Mouse (Mus musculus): ENCODE data around the gene Pdzd3. TPM values are rescaled to one million over a fixed set of nuclear protein-coding genes. Genes with fewer than 3 reads are reported as not detected.

The Pdzd3 gene
- polyA plus RNA-seq (2014; fragmentation: Illumina TruSeq; extraction: RNeasy Lipid Tissue Mini Kit (QIAGEN cat#74804); ENCODE audit: low read depth, low replicate concordance), result 1.5 TPM

DNA sequence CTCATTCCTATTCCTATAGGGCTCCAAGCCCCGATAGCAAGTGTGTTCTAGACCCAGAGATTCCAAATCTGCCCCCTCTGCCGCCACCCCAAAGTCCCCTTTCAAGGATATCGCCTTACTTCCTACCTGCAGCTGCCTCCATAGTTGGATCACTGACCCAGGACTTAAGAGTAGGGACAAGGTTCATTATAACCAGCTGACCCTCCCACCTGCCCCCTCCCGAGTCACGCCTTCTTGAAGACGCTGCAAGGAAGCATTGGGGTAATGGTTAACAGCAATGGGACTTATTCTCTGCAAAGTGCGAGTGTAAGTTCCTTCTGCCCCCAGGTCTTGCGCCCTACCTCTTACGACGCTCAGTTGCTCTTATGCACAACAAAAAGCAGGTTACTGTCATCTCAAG lies at the start of gene Pdzd3:
Gene Pdzd3, minus strand, starts transcription at position 158 of the 400 bp plus-strand sequence.

DNA sequence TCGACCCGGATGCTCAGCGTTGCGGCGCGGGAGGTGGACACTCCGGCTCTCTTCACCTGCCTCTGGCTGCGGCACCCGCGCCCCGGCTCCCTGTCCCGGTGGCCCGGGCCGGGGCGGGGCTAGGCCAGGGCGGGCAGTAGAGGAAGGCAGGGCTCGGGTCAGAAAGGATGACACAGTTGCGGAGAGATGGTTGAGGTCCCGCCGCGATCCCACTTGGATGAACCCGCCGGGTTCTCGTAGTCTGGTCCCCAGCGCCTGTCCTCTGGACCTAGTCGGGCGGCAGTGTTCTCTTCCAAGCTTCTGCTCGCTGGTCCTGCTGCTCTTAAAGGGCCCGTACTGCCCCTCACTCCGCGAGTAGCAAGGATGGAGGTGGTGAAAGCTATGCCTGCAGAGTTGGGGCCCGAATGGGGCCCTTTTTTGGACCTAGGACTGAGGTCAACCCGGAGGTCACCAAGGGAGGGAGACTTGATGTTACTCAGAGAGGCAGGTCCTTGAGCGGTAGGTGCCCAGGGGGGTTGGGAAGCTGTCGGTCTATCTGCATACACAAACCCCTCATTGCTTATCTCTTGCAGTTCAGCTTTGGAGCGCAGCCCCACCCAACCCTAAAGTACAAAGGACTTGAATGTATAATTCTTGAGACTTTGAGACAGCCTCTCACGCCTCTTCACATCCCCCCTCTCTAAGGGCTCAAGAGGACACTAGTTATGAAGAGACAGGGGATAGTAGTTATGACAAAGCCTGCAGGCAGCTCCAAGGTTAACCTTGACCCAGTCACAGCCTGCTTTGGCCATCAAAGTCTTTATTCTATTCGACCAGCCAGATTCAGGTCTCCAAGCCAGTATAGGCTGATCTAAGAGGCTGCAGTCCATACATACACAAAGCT lies 37.0 kb upstream of the Pdzd3 start, which contains the start of gene Abcg4:
Gene Abcg4, minus strand, starts transcription at position 540 of the 883 bp plus-strand sequence.

DNA sequence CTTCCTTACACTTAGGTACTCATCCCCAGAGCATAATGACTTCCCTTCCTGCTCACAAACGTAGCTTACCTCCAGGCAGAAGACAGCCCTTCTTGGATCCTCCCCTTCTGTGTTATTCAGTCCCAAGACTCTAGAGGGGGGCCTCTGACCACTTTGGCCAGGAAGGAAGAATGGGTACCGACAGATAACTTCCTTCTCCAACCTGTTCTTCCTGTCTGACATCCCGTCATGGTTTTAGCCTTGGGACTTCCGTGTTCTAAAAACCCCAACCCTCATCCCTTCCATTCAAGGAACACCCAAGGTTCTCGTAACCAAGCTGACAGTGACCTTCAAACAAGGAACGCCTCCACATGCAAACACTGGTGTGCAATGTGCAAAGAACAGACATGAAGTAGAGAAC lies 17.2 kb upstream of the Pdzd3 start, which contains the start of gene Nlrx1:
Gene Nlrx1, minus strand, starts transcription at position 168 of the 400 bp plus-strand sequence.

DNA sequence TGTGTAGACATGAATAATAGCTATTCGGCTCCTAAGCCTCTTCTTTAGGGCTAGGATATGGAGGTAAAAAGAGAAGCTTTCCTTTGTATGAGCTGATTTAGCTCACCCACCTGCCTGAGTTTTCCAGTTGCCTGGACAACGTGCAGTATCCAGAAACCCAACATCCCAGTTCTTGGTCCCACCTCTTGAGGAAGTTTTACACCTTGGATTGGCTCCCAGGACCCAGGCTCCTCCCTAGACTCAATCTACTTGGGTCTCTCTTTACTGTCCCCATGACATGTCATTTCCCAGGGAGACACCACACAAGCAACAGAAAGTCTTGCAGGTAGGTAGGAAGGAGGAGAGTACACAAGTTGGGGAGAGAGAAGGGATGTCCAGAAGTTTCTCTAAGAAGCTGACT lies 10.9 kb downstream of the Pdzd3 start, which contains the start of gene Ccdc153:
Gene Ccdc153, plus strand, starts transcription at position 278 of the 400 bp plus-strand sequence.

DNA sequence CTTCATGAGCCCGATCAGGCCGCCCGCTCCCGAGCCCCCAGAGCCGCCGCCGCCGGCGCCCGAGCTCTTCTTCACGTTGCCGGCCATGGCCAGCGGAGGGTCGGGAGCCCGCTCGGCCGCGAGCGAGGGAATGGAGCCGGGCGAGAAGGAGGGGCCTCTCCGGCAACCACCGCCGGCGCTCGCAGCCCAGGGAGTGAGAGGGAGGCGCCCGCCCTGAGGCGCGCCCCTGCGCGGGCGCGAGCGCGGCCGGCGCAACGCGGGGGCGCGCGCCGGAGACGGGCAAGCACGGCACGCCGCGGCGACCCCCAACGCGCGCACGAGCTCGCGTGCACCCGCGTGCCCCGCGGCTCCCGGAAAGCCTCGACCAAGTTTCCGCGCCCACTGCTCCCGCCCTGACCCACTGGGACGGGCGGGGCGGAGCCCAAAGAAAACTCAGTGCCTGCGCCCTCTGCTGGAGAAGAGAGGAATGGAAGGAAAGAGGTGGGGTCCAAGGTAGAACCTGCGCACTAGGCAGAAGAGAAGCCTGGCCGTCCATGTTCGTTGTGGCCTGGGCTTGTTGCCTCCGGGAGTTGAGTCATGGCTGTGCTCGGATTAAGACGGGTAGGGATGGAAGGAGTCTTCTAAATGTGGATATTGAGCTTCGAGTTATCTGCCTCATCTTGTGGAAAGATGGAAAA lies 17.3 kb downstream of the Pdzd3 start, which contains the start of gene Cbl:
Gene Cbl, minus strand, starts transcription at position 248 of the 677 bp plus-strand sequence.

Other genes starting within 250 kb of the Pdzd3 start
- 1.9 TPM for gene Thy1, start 208.1 kb downstream of the Pdzd3 start, polyA plus RNA-seq (2014; fragmentation: Illumina TruSeq; extraction: RNeasy Lipid Tissue Mini Kit (QIAGEN cat#74804); ENCODE audit: low read depth, low replicate concordance)
- 4.7 TPM for gene Usp2, start 184.4 kb downstream of the Pdzd3 start, polyA plus RNA-seq (2014; fragmentation: Illumina TruSeq; extraction: RNeasy Lipid Tissue Mini Kit (QIAGEN cat#74804); ENCODE audit: low read depth, low replicate concordance)
- not detected for gene Mfrp, start 149.7 kb downstream of the Pdzd3 start, polyA plus RNA-seq (2014; fragmentation: Illumina TruSeq; extraction: RNeasy Lipid Tissue Mini Kit (QIAGEN cat#74804); ENCODE audit: low read depth, low replicate concordance)
- gene C1qtnf5, start 144.2 kb downstream of the Pdzd3 start, polyA plus RNA-seq (2014; fragmentation: Illumina TruSeq; extraction: RNeasy Lipid Tissue Mini Kit (QIAGEN cat#74804); ENCODE audit: low read depth, low replicate concordance), result not detected
- 0.32 TPM for gene Gm49380, start 138.0 kb downstream of the Pdzd3 start, polyA plus RNA-seq (2014; fragmentation: Illumina TruSeq; extraction: RNeasy Lipid Tissue Mini Kit (QIAGEN cat#74804); ENCODE audit: low read depth, low replicate concordance)
- gene Rnf26, start 138.0 kb downstream of the Pdzd3 start, polyA plus RNA-seq (2014; fragmentation: Illumina TruSeq; extraction: RNeasy Lipid Tissue Mini Kit (QIAGEN cat#74804); ENCODE audit: low read depth, low replicate concordance), result 0.82 TPM
- 13.8 TPM for gene Mcam, start 117.0 kb downstream of the Pdzd3 start, polyA plus RNA-seq (2014; fragmentation: Illumina TruSeq; extraction: RNeasy Lipid Tissue Mini Kit (QIAGEN cat#74804); ENCODE audit: low read depth, low replicate concordance)
- gene Cbl, start 17.4 kb downstream of the Pdzd3 start, polyA plus RNA-seq (2014; fragmentation: Illumina TruSeq; extraction: RNeasy Lipid Tissue Mini Kit (QIAGEN cat#74804); ENCODE audit: low read depth, low replicate concordance), result 83.6 TPM
- not detected for gene Ccdc153, start 10.8 kb downstream of the Pdzd3 start, polyA plus RNA-seq (2014; fragmentation: Illumina TruSeq; extraction: RNeasy Lipid Tissue Mini Kit (QIAGEN cat#74804); ENCODE audit: low read depth, low replicate concordance)
- gene Nlrx1, start 17.1 kb upstream of the Pdzd3 start, polyA plus RNA-seq (2014; fragmentation: Illumina TruSeq; extraction: RNeasy Lipid Tissue Mini Kit (QIAGEN cat#74804); ENCODE audit: low read depth, low replicate concordance), result 0.38 TPM
- not detected for gene Abcg4, start 37.1 kb upstream of the Pdzd3 start, polyA plus RNA-seq (2014; fragmentation: Illumina TruSeq; extraction: RNeasy Lipid Tissue Mini Kit (QIAGEN cat#74804); ENCODE audit: low read depth, low replicate concordance)
- 20.5 TPM for gene Hinfp, start 54.2 kb upstream of the Pdzd3 start, polyA plus RNA-seq (2014; fragmentation: Illumina TruSeq; extraction: RNeasy Lipid Tissue Mini Kit (QIAGEN cat#74804); ENCODE audit: low read depth, low replicate concordance)
- 3.2 TPM for gene C2cd2l, start 68.8 kb upstream of the Pdzd3 start, polyA plus RNA-seq (2014; fragmentation: Illumina TruSeq; extraction: RNeasy Lipid Tissue Mini Kit (QIAGEN cat#74804); ENCODE audit: low read depth, low replicate concordance)
- gene Dpagt1, start 74.5 kb upstream of the Pdzd3 start, polyA plus RNA-seq (2014; fragmentation: Illumina TruSeq; extraction: RNeasy Lipid Tissue Mini Kit (QIAGEN cat#74804); ENCODE audit: low read depth, low replicate concordance), result 16.5 TPM
- 3.4 TPM for gene H2afx, start 83.2 kb upstream of the Pdzd3 start, polyA plus RNA-seq (2014; fragmentation: Illumina TruSeq; extraction: RNeasy Lipid Tissue Mini Kit (QIAGEN cat#74804); ENCODE audit: low read depth, low replicate concordance)
- 23.3 TPM for gene Hmbs, start 92.8 kb upstream of the Pdzd3 start, polyA plus RNA-seq (2014; fragmentation: Illumina TruSeq; extraction: RNeasy Lipid Tissue Mini Kit (QIAGEN cat#74804); ENCODE audit: low read depth, low replicate concordance)
- gene Vps11, start 110.2 kb upstream of the Pdzd3 start, polyA plus RNA-seq (2014; fragmentation: Illumina TruSeq; extraction: RNeasy Lipid Tissue Mini Kit (QIAGEN cat#74804); ENCODE audit: low read depth, low replicate concordance), result 9.8 TPM
- gene Hyou1, start 128.0 kb upstream of the Pdzd3 start, polyA plus RNA-seq (2014; fragmentation: Illumina TruSeq; extraction: RNeasy Lipid Tissue Mini Kit (QIAGEN cat#74804); ENCODE audit: low read depth, low replicate concordance), result 7.7 TPM
- 7.1 TPM for gene Slc37a4, start 145.4 kb upstream of the Pdzd3 start, polyA plus RNA-seq (2014; fragmentation: Illumina TruSeq; extraction: RNeasy Lipid Tissue Mini Kit (QIAGEN cat#74804); ENCODE audit: low read depth, low replicate concordance)
- 828 TPM for gene Rps25, start 155.7 kb upstream of the Pdzd3 start, polyA plus RNA-seq (2014; fragmentation: Illumina TruSeq; extraction: RNeasy Lipid Tissue Mini Kit (QIAGEN cat#74804); ENCODE audit: low read depth, low replicate concordance)
- gene Trappc4, start 156.1 kb upstream of the Pdzd3 start, polyA plus RNA-seq (2014; fragmentation: Illumina TruSeq; extraction: RNeasy Lipid Tissue Mini Kit (QIAGEN cat#74804); ENCODE audit: low read depth, low replicate concordance), result 45.4 TPM
- gene Ccdc84, start 167.1 kb upstream of the Pdzd3 start, polyA plus RNA-seq (2014; fragmentation: Illumina TruSeq; extraction: RNeasy Lipid Tissue Mini Kit (QIAGEN cat#74804); ENCODE audit: low read depth, low replicate concordance), result 24.0 TPM
- gene Foxr1, start 189.7 kb upstream of the Pdzd3 start, polyA plus RNA-seq (2014; fragmentation: Illumina TruSeq; extraction: RNeasy Lipid Tissue Mini Kit (QIAGEN cat#74804); ENCODE audit: low read depth, low replicate concordance), result not detected
- not detected for gene Upk2, start 203.5 kb upstream of the Pdzd3 start, polyA plus RNA-seq (2014; fragmentation: Illumina TruSeq; extraction: RNeasy Lipid Tissue Mini Kit (QIAGEN cat#74804); ENCODE audit: low read depth, low replicate concordance)
- 0.82 TPM for gene Bcl9l, start 231.4 kb upstream of the Pdzd3 start, polyA plus RNA-seq (2014; fragmentation: Illumina TruSeq; extraction: RNeasy Lipid Tissue Mini Kit (QIAGEN cat#74804); ENCODE audit: low read depth, low replicate concordance)

Measured in sigmoid colon, adult 10 weeks (tissue).